Mouse (Mus musculus) neural tube, embryonic 13.5 days (tissue): ENCODE results near the gene Pak6. TPM values are rescaled to one million over a fixed set of nuclear protein-coding genes. Genes with fewer than 3 reads are reported as not detected.
A peak's percentile ranks its signal among the peaks of the same experiment; 100 is the strongest.

ENCODE experiments used
- ATAC-seq: fragments of 200-750 bp; cut with Nextera tagmentation; 2 replicates; pipeline ENCODE4 v1.8.0; 2017; ENCODE audit warnings: low read depth, mild to moderate bottlenecking, moderate TSS enrichment, moderate library complexity
- H3K27ac ChIP-seq: fragments of 300-500 bp; sonication (generic); replicated peaks from 2 replicates; pipeline ENCODE4 v1.5.1; 2015; ENCODE audit warnings: moderate library complexity, mild to moderate bottlenecking, inconsistent platforms
- H3K27me3 ChIP-seq: fragments of 300-500 bp; sonication (generic); 2 replicates; pipeline ENCODE4 v1.6.1; 2015; ENCODE audit warnings: mild to moderate bottlenecking, inconsistent platforms
- H3K36me3 ChIP-seq: fragments of 300-500 bp; sonication (generic); 2 replicates; pipeline ENCODE4 v1.6.1; 2015; ENCODE audit warnings: mild to moderate bottlenecking, inconsistent platforms
- H3K4me1 ChIP-seq: fragments of 300-500 bp; sonication (generic); replicated peaks from 2 replicates; pipeline ENCODE4 v1.6.1; 2015; ENCODE audit warnings: inconsistent platforms
- H3K4me2 ChIP-seq: fragments of 300-500 bp; sonication (generic); 2 replicates; pipeline ENCODE4 v1.6.1; 2015; ENCODE audit warnings: inconsistent platforms, mild to moderate bottlenecking, moderate library complexity
- H3K4me3 ChIP-seq: fragments of 300-500 bp; sonication (generic); 2 replicates; pipeline ENCODE4 v1.5.1; 2015; ENCODE audit warnings: mild to moderate bottlenecking, inconsistent platforms
- H3K9ac ChIP-seq: fragments of 300-500 bp; sonication (generic); 2 replicates; pipeline ENCODE4 v1.6.1; 2015; ENCODE audit warnings: moderate library complexity, mild to moderate bottlenecking, inconsistent platforms
- H3K9me3 ChIP-seq: fragments of 300-500 bp; sonication (generic); 2 replicates; pipeline ENCODE4 v1.6.1; 2016; ENCODE audit warnings: inconsistent platforms
- WGBS: fragments of 180-500 bp; shearing (Covaris S2); methylation state at CpG from one replicate; pipeline ENCODE4 v1.1.7; 2015; 5-methylcytosine and 5-hydroxymethylcytosine counted together
- polyA plus RNA-seq: library from polyadenylated mRNA; unstranded; fragments of >200 nt; fragmentation: Nextera tagmentation; extraction: Ambion mirVana; gene quantifications from 2 replicates; pipeline ENCODE4 v1.2.1, GENCODE M21; 2015

The Pak6 gene
- 12.1 and 15.8 TPM in 2 replicates for polyA plus RNA-seq

GRCm38 (mm10) chr2:118662902-118663803, at the start of gene Pak6:
Gene Pak6 (plus strand): TSS chr2:118663303.
- H3K4me1 ChIP-seq = peaks cover 50% of the 10 kb centered on the region
- WGBS = under 1% methylated on average over 35 of the region's 37 CpGs

DNA sequence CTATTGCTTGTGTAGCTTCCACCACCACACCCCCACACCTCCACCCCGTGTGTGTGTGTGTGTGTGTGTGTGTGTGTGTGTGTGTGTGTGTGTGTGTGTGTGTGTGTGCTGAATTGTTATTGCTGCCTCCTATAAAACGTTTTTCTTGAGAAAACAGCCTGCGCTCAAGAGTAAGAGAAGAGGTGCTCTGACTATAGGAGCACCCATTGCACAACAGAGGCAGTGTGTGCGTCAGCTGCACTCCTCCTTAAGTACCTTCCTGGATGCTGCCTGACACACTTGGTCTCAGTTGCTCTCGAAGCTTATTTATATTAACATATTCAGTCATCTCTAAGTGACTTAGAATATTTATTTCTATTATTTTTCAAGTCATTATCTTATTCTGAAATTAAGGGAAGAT, 45.1 kb upstream of the Pak6 start:
- Histone ChIP-seq H3K36me3 (peaks cover 29% of the 10 kb centered on the region), H3K4me3 (no peak overlapping the region), H3K9me3 (no peaks in the 10 kb centered on the region), H3K4me1 (no peaks in the 10 kb centered on the region), H3K4me2 (no peak overlapping the region), H3K27ac (no peak overlapping the region), H3K27me3 (no peaks in the 10 kb centered on the region), H3K9ac (no peak overlapping the region)
- WGBS = 88% methylated on average over 5 of the region's 5 CpGs
- no peak for ATAC-seq

More at GRCm38 (mm10) chr2:118662902-118663803, at the start of gene Pak6:
- peak; percentile 66 for ATAC-seq
- Histone ChIP-seq H3K9ac (peak within 1 kb of the TSS; percentile 75), H3K36me3 (no peaks in the 10 kb centered on the region), H3K27ac (peak within 1 kb of the TSS; percentile 63), H3K4me3 (peak within 1 kb of the TSS; percentile 49), H3K4me2 (peak within 1 kb of the TSS; percentile 76), H3K9me3 (no peaks in the 10 kb centered on the region), H3K27me3 (peaks cover 27% of the 10 kb centered on the region)

- ATAC-seq = no peak
- peaks cover 32% of the 10 kb centered on the region for H3K36me3 ChIP-seq
- WGBS = 71% methylated on average over 2 of the region's 2 CpGs
Measured at GRCm38 (mm10) chr2:118620101-118620500, 43.0 kb upstream of the Pak6 start.

DNA sequence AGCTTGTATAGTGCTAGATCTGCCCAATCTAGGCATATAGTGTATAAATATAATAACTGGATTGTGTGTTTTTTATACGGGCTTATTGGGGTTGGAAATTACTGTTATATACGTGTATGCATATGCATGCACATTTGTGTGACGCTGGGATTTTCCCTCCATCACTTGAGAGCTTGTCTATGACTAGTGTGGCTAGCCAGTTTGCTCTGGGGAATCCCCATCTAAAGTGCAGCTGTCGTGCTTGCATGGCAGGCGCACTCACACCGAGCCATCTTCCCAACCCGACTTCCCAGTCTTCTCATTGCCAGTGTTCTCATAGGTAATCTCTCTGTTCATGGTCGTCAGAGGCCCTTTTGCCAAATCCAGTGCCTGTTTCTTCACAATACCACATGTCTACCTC, 42.5 kb upstream of the Pak6 start:
- no peaks in the 10 kb centered on the region for H3K27me3 ChIP-seq
- H3K4me1 ChIP-seq = no peaks in the 10 kb centered on the region
- H3K27ac ChIP-seq = no peak overlapping the region
- H3K4me2 ChIP-seq = no peak overlapping the region
- ATAC-seq = no peak
- H3K9me3 ChIP-seq = no peaks in the 10 kb centered on the region
- no peak overlapping the region for H3K4me3 ChIP-seq
- 86% methylated on average over 8 of the region's 8 CpGs for WGBS
- no peak overlapping the region for H3K9ac ChIP-seq
- peaks cover 27% of the 10 kb centered on the region for H3K36me3 ChIP-seq

More at GRCm38 (mm10) chr2:118620101-118620500, 43.0 kb upstream of the Pak6 start:
- H3K4me3 ChIP-seq = no peak overlapping the region
- H3K9ac ChIP-seq = no peak overlapping the region
- no peaks in the 10 kb centered on the region for H3K27me3 ChIP-seq
- no peak overlapping the region for H3K27ac ChIP-seq
- no peaks in the 10 kb centered on the region for H3K4me1 ChIP-seq
- no peak overlapping the region for H3K4me2 ChIP-seq
- no peaks in the 10 kb centered on the region for H3K9me3 ChIP-seq

GRCm38 (mm10) chr2:118629276-118629675, 33.8 kb upstream of the Pak6 start:
- Histone ChIP-seq H3K4me2 (no peak overlapping the region), H3K4me3 (no peak overlapping the region), H3K27ac (no peak overlapping the region), H3K36me3 (peaks cover 26% of the 10 kb centered on the region), H3K9me3 (no peaks in the 10 kb centered on the region), H3K9ac (no peak overlapping the region), H3K4me1 (no peaks in the 10 kb centered on the region), H3K27me3 (no peaks in the 10 kb centered on the region)
- no peak for ATAC-seq
- WGBS = 88% methylated on average over 6 of the region's 6 CpGs

DNA sequence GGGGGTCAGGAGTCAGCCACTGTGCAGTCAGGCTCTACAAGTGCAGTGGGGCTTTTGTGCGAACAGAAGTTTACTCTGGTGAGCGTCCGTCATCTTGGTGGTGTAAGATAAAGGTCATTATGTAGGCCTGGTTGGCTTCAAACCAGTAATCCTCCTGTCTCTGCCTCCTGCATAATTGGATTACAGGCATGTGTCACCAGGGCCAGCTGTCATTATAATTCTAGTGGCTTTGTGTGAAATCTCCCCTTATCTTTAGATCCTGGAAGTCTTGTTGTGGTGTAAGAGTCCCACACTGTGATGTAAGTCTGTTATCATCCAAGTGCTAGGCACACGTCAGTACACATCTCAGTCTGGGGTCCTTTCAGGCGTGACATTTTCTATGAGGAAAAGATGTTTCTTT, 29.7 kb upstream of the Pak6 start:
- H3K4me1 ChIP-seq = no peaks in the 10 kb centered on the region
- H3K9ac ChIP-seq = no peak overlapping the region
- H3K4me2 ChIP-seq = no peak overlapping the region
- H3K9me3 ChIP-seq = no peaks in the 10 kb centered on the region
- H3K36me3 ChIP-seq = peaks cover 30% of the 10 kb centered on the region
- H3K4me3 ChIP-seq = no peak overlapping the region
- no peak for ATAC-seq
- no peaks in the 10 kb centered on the region for H3K27me3 ChIP-seq
- no peak overlapping the region for H3K27ac ChIP-seq
- 83% methylated on average over 5 of the region's 5 CpGs for WGBS

DNA sequence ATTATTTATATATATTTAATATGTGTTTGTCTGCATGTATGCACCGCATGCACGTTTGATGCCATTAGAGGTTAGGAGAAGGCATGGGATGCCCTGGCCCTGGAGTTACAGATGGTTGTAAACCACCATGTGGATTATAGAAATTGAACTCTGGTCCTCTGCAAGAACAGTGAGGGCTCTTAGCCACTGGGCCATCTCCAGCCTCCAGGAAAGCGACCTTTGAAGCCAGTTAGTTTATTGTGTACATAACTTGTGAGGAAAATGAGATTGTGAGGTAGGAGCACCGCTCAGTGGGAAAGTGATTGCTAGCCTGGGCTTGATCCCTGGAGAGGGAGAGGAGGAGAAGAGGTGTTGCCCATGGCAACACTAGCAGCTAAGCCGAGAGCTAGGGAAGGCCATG, 25.8 kb upstream of the Pak6 start:
- Histone ChIP-seq H3K9me3 (no peaks in the 10 kb centered on the region), H3K9ac (no peak overlapping the region; the same call in 1 of the 2 replicates), H3K27me3 (no peaks in the 10 kb centered on the region), H3K4me2 (no peak overlapping the region), H3K4me1 (no peaks in the 10 kb centered on the region), H3K27ac (no peak overlapping the region), H3K36me3 (peaks cover 19% of the 10 kb centered on the region), H3K4me3 (no peak overlapping the region)
- 80% methylated on average over 5 of the region's 5 CpGs for WGBS
- no peak for ATAC-seq

GRCm38 (mm10) chr2:118637888-118638526, 25.1 kb upstream of the Pak6 start:
- ATAC-seq = peak; percentile 81
- Histone ChIP-seq H3K4me2 (no peak overlapping the region), H3K4me1 (no peaks in the 10 kb centered on the region), H3K36me3 (peaks cover 19% of the 10 kb centered on the region), H3K27ac (no peak overlapping the region), H3K9me3 (no peaks in the 10 kb centered on the region), H3K9ac (0 out of 2 replicates have a peak overlapping the region, but pooled peaks have one; percentile 45), H3K4me3 (no peak overlapping the region), H3K27me3 (no peaks in the 10 kb centered on the region)
- 45% methylated on average over 8 of the region's 8 CpGs for WGBS

DNA sequence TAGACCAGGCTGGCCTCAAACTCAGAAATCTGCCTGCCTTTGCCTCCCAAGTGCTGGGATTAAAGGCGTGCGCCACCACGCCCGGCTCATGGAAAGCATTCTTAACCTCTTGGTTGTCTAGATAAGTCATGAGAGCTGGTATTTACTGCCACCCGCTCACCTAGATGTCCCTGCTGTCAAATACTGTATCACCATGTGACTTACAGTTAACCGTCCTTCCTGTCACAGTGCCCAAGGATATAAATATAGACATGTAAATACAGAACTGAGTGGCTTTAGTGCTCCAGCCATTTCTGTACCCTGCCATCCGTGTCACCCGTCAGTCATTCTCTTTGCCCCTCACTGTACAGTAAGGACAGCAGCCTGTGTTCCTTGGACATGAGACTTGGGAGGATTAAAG, 24.4 kb upstream of the Pak6 start:
- Histone ChIP-seq H3K4me3 (no peak overlapping the region), H3K27me3 (no peaks in the 10 kb centered on the region), H3K9ac (no peak overlapping the region), H3K9me3 (no peaks in the 10 kb centered on the region), H3K4me1 (no peaks in the 10 kb centered on the region), H3K36me3 (peaks cover 13% of the 10 kb centered on the region), H3K4me2 (no peak overlapping the region), H3K27ac (no peak overlapping the region)
- ATAC-seq = 0 out of 2 replicates have a peak, but pooled peaks have one; percentile 32
- 96% methylated on average over 8 of the region's 8 CpGs for WGBS

DNA sequence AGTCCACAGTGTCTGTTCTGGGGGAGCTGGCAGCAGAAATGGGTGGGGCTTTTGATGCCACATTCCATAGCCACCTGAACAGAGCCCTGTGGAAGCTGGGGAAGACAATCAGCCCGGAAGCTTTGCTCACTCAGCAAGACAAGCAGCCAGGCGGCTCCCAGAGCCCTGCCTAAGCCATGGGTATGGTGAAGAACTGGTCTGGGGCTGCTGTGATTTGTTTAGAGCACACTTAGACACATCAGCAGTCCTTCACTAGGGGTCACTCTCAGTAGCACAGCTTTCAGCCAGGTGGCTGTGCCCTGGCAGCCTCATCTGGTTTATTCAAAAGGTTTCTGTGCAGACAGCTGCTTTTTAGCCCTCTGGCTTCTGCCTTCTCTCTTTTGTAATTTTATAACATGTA, 22.0 kb upstream of the Pak6 start:
- 61% methylated on average over 2 of the region's 2 CpGs for WGBS

GRCm38 (mm10) chr2:118642431-118642830, 20.7 kb upstream of the Pak6 start:
- H3K27me3 ChIP-seq = no peaks in the 10 kb centered on the region
- WGBS = 81% methylated on average over 3 of the region's 3 CpGs
- H3K27ac ChIP-seq = no peak overlapping the region
- H3K36me3 ChIP-seq = 0 out of 2 replicates have a peak, but pooled peaks cover 3% of the 10 kb centered on the region
- H3K4me2 ChIP-seq = no peak overlapping the region
- no peak overlapping the region for H3K4me3 ChIP-seq
- no peak for ATAC-seq
- H3K9me3 ChIP-seq = no peaks in the 10 kb centered on the region
- no peak overlapping the region for H3K9ac ChIP-seq
- H3K4me1 ChIP-seq = no peaks in the 10 kb centered on the region

More for the DNA sequence above, 22.0 kb upstream of the Pak6 start:
- Histone ChIP-seq H3K4me1 (no peaks in the 10 kb centered on the region), H3K4me3 (no peak overlapping the region), H3K36me3 (0 out of 2 replicates have a peak, but pooled peaks cover 3% of the 10 kb centered on the region), H3K27me3 (no peaks in the 10 kb centered on the region), H3K9ac (no peak overlapping the region), H3K4me2 (no peak overlapping the region), H3K9me3 (no peaks in the 10 kb centered on the region), H3K27ac (no peak overlapping the region)
- ATAC-seq = no peak

- Histone ChIP-seq H3K36me3 (0 out of 2 replicates have a peak, but pooled peaks cover 3% of the 10 kb centered on the region), H3K4me3 (no peak overlapping the region), H3K27ac (no peak overlapping the region), H3K9ac (no peak overlapping the region), H3K9me3 (no peaks in the 10 kb centered on the region), H3K4me1 (no peaks in the 10 kb centered on the region), H3K27me3 (no peaks in the 10 kb centered on the region), H3K4me2 (no peak overlapping the region)
- ATAC-seq = no peak
- WGBS = 79% methylated on average over 3 of the region's 3 CpGs
Measured at GRCm38 (mm10) chr2:118642942-118643341, 20.2 kb upstream of the Pak6 start.
